Mouse (Mus musculus): ENCODE data around the gene Hdac10. TPM values are rescaled to one million over a fixed set of nuclear protein-coding genes. Genes with fewer than 3 reads are reported as not detected.

The Hdac10 gene
- 73.7 TPM for polyA plus RNA-seq (2017; shearing (Covaris generic))

DNA sequence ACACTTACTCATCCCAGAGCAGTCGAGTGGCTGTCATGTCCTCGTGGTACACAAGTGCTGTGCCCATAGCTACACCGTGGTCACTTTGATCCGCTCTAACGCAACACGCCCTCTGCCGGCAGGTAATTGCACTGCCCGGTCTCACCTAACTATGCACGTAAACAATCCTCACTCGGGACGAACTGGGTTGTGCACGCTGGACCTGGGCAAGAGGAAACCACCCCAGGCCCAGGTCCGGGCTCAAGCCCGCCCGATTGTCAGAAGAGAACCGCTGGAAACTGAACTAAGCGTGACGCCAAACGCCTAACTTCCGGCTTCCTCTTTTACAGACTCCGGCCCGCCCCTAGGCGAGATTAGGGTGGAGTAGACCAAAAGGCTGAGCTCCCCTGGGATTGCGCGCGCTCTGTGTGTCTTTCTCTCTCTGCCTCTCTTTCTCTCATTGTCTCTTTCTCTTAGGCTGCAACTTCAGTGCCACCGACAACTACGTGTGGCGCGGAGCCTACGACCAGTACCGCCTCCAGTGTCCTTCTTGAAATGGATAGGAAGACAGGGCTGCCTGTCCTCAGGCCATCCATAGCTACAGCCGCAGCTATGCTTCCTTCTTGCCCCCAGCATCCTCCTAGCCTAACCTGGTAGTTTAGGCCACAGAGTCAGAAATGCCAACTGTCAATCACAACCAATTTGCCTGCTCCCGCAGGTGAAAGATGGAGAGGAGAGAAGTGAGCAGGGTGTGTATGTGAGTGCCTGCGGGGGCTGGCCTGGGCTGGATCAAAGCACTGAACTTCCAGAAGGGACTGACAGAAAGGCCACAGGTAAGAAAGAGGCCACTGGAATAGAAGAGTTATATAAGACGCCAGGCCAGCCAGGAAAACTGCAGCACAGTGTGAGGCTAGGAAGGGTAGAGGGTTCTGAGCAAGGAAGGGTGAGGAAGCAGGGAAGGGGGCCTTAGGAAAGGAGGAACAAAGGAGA is at the start of gene Hdac10:
Hdac10 (minus strand) TSS at position 319 of the 969 bp plus-strand sequence.

DNA sequence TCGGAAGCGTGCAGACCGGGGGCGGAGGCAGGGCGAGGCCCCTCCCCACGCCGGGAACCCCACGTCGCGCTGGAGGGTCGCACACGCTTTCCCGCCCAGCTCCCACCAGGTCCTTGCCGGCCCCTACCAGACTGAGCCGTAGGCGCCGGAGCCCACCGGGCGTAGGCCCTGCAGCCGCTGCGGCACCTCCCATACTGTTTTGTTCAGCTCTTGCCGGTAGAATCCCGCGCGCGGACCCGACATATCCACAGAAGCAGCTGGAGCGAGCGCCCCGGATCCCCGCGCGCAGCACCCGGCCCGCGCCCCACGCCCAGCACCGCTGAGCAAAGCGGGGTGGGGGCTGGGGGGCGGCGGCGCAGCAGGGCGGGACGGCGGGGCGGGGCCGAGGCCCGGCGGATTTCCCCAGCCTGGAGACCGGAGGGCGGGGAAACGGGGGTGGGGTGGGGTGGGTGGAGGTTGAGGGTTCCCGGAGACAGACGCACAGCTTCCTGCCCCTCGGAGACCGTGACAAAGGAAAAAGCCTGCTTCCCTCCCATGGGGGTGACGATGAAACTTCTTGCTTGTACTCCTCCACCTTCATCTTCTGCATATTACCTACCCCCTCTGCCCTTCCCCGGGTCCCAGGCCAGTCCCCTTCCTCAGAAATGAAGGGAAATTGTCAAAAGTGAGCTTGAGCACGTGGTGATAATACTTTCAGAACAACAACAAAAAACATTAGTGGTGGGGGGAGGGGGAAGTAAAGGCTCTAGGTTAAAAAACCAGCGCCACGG is 21.0 kb upstream of the Hdac10 start, which contains the start of gene Mapk11:
Mapk11 (minus strand) TSS at position 358 of the 770 bp plus-strand sequence.

DNA sequence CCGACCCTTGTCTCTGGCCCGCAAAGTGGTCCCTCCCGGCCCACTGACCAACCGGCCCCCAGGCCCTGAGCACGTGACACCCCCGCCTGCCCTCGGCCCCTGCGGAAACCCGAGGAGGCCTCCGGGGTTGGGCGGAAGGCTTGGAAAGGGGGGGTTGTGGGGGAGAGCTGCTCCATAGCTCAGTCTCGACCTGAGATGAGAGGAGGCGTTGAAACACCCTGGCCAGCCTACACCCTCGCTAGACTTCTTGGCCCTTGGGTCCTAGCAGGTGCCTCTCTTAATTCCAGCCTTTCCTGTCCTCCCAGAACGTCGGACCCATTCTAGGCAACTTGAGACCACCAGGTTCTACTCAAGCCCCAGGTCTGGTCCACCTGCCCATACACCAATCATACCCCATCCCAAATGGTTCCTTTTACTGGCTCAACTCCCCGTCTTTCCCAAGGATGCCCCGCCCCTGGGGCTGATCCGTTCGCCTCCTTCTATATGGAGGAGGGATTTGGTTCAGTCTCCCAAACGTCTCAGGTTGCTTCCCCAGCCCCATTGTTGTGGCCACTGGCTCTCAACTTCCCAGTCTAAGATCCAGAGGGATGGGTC is 12.3 kb upstream of the Hdac10 start, which contains the start of gene Mapk12:
Mapk12 (minus strand) TSS at position 45 of the 594 bp plus-strand sequence.

DNA sequence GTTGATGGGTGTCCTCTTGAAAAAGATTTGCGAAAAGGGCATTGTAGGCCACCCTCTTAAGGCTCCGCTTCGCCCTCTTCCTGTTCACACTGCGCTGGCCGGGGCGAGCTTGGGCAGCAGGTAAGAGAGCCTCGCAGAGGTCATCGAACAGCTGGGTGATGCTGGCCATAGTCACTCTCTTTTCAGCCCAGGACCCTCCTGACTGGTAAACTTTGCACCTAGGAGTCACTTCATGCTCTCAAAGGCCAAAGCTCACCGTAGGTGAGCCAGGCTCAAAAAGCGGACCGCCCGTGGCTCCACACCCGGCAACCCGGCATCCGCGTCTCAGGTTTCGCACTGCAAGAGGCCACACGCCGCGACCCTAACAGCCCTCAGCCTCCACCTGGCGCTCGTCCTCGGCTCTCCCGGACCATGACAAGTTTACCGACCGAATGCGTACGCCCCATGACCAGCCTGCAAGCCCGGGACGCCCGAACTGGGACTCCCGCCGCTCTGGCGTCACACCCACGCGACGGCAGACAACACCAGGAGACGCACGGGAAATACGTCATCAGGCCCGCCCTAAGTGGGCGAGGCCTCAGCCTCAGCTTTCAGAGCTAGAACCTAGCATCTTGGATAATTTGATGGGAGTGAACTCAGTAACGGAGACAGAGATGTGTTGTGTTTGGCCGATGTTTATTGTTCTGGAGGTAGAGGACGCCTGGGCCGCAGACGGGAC is 5.7 kb downstream of the Hdac10 start, which contains the start of gene Tubgcp6:
Tubgcp6 (minus strand) TSS at position 464 of the 718 bp plus-strand sequence.

DNA sequence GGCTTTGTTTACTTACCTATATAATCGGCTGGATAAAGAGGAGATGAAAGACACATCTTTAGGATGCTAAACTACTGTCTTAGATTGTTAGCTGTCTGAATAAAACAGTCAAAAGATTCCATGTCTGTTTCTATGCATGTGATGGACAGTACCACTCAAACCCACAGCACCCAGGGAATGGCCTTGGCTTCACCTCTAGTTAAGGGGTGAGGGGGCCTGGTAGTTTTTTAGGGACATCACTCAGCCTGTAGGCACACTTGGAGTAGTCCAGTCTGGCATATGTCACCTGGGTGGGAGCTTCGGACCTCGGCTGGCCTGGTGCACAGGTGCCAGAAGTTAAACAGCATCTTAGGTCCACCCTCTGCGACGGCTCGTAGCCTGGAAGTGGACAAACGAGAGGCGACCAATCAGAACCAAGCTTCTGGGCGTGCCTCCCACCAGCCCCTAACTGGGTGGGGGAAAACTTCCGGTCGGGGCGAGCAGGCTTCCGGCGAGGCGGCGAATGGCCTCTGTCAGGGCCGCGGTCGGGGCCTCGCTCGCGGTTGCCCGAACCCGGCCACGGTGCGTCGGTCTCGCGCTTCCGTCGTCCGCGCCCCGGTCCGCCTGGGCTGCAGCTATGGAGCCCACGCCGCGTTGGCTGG is 39.8 kb downstream of the Hdac10 start, which contains the start of gene Selenoo:
Selenoo (plus strand) TSS at position 478 of the 641 bp plus-strand sequence.

DNA sequence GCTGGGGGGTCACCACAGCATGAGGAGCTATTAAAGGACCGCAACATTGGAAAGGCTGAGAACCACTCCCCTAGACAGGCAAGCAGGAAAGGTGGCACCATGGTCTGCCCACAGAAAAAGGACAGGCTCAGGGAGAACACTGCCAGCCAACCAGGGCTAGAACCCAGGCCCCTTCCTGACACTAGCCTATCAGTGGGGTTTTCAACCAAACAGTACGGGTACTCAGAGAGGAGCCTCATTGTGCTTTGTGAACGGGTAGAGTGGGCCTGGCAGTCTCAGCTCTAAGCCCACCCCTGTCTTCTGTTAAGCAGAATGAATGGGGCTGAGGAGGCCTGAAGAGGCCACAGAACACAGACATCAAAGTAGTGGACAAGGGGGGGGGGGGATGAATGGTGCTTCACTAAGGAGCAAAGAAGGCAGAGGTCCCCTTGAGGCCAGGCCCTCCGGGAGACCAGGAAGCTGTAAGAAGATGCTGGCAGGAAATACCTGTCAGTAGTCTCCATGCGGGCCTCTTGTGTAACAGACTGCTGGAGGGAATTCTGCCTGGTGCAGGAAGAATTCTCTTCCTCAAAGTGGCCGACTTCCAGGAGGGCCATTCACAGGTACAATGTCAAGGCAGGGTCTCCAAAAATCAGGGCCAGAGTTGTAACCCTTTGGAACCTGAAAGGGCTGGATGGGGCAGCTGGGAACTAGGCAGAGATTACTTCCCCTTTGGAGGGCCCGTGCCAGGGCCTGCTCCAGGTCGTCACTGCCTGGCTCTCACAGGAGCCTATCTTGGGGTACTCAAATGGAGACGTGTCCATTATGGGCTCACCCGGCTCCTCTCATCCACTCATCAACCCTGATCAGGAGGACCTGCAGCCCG is 53.7 kb downstream of the Hdac10 start, which contains the start of gene Trabd:
Trabd (plus strand) TSS at position 512 of the 865 bp plus-strand sequence.

Other genes with a start within 250 kb of the Hdac10 start
- gene Ttll8, start 174.3 kb downstream of the Hdac10 start, polyA plus RNA-seq (2017; shearing (Covaris generic)) = not detected
- gene Mlc1, start 149.7 kb downstream of the Hdac10 start, polyA plus RNA-seq (2017; shearing (Covaris generic)) = not detected
- gene Mov10l1, start 145.8 kb downstream of the Hdac10 start, polyA plus RNA-seq (2017; shearing (Covaris generic)) = not detected
- 0.37 TPM for gene Panx2, start 69.0 kb downstream of the Hdac10 start, polyA plus RNA-seq (2017; shearing (Covaris generic))
- 61.9 TPM for gene Trabd, start 53.6 kb downstream of the Hdac10 start, polyA plus RNA-seq (2017; shearing (Covaris generic))
- 4.5 TPM for gene Selenoo, start 39.6 kb downstream of the Hdac10 start, polyA plus RNA-seq (2017; shearing (Covaris generic))
- gene Tubgcp6, start 5.6 kb downstream of the Hdac10 start, polyA plus RNA-seq (2017; shearing (Covaris generic)) = 31.5 TPM
- 6.7 TPM for gene Mapk12, start 12.0 kb upstream of the Hdac10 start, polyA plus RNA-seq (2017; shearing (Covaris generic))
- 55.5 TPM for gene Mapk11, start 20.9 kb upstream of the Hdac10 start, polyA plus RNA-seq (2017; shearing (Covaris generic))
- gene Plxnb2, start 52.1 kb upstream of the Hdac10 start, polyA plus RNA-seq (2017; shearing (Covaris generic)) = 4.5 TPM
- 38.5 TPM for gene Dennd6b, start 67.8 kb upstream of the Hdac10 start, polyA plus RNA-seq (2017; shearing (Covaris generic))
- gene Ppp6r2, start 82.9 kb upstream of the Hdac10 start, polyA plus RNA-seq (2017; shearing (Covaris generic)) = 5.7 TPM
- 68.5 TPM for gene Sbf1, start 186.6 kb upstream of the Hdac10 start, polyA plus RNA-seq (2017; shearing (Covaris generic))
- gene Adm2, start 194.0 kb upstream of the Hdac10 start, polyA plus RNA-seq (2017; shearing (Covaris generic)) = not detected
- not detected for gene Miox, start 205.7 kb upstream of the Hdac10 start, polyA plus RNA-seq (2017; shearing (Covaris generic))
- gene Lmf2, start 227.0 kb upstream of the Hdac10 start, polyA plus RNA-seq (2017; shearing (Covaris generic)) = 68.6 TPM
- gene Ncaph2, start 227.0 kb upstream of the Hdac10 start, polyA plus RNA-seq (2017; shearing (Covaris generic)) = 172 TPM
- gene Sco2, start 245.1 kb upstream of the Hdac10 start, polyA plus RNA-seq (2017; shearing (Covaris generic)) = 7.8 TPM
- gene Tymp, start 248.3 kb upstream of the Hdac10 start, polyA plus RNA-seq (2017; shearing (Covaris generic)) = 0.75 TPM

All from activated CD4-positive, CD25-positive, alpha-beta regulatory T cell, adult 9 weeks (primary cell).